Mouse (Mus musculus) heart, embryonic 16.5 days (tissue): ENCODE measurements around the gene Kif6. TPM values are rescaled to one million over a fixed set of nuclear protein-coding genes. Genes with fewer than 3 reads are reported as not detected.

Source experiments
- ATAC-seq: fragments of 200-750 bp; cut with Nextera tagmentation; replicated peaks from 2 replicates; pipeline ENCODE4 v1.8.0; 2017; ENCODE audit warnings: moderate number of reproducible peaks; ENCODE audit not compliant: insufficient read depth, low FRiP score; ENCODE audit errors: extremely low read depth
- H3K27ac ChIP-seq: fragments of 300-500 bp; sonication (generic); 2 replicates; pipeline ENCODE4 v1.5.1; 2014; ENCODE audit warnings: mild to moderate bottlenecking, low read length, control low read depth, moderate library complexity
- H3K27me3 ChIP-seq: fragments of 300-500 bp; sonication (generic); 2 replicates; pipeline ENCODE4 v1.6.1; 2014; ENCODE audit warnings: low read length, mixed read lengths; ENCODE audit not compliant: control insufficient read depth, insufficient read depth
- H3K36me3 ChIP-seq: fragments of 300-500 bp; sonication (generic); 2 replicates; pipeline ENCODE4 v1.6.1; 2014; ENCODE audit not compliant: control insufficient read depth, insufficient read depth
- H3K4me1 ChIP-seq: fragments of 300-500 bp; sonication (generic); 2 replicates; pipeline ENCODE4 v1.6.1; 2014; ENCODE audit warnings: low read length, mixed read lengths; ENCODE audit not compliant: control insufficient read depth, insufficient read depth
- H3K4me2 ChIP-seq: fragments of 300-500 bp; sonication (generic); 2 replicates; pipeline ENCODE4 v1.6.1; 2014; ENCODE audit warnings: low read depth, mild to moderate bottlenecking, control low read depth, low read length
- H3K4me3 ChIP-seq: fragments of 300-500 bp; sonication (generic); 2 replicates; pipeline ENCODE4 v1.5.1; 2014; ENCODE audit warnings: mild to moderate bottlenecking, control low read depth, low read length
- H3K9ac ChIP-seq: fragments of 300-500 bp; sonication (generic); 2 replicates; pipeline ENCODE4 v1.6.1; 2014; ENCODE audit warnings: low read length, control low read depth
- H3K9me3 ChIP-seq: fragments of 300-500 bp; sonication (generic); replicated peaks from 2 replicates; pipeline ENCODE4 v1.6.1; 2016; ENCODE audit warnings: low read length; ENCODE audit not compliant: control insufficient read depth
- WGBS: fragments of 180-500 bp; shearing (Covaris S2); extraction: QIAGEN DNeasy Blood & Tissue Kit; methylation state at CpG from one replicate; pipeline ENCODE4 v1.1.7; 2014; 5-methylcytosine and 5-hydroxymethylcytosine counted together
- polyA plus RNA-seq: library from polyadenylated mRNA; unstranded; fragments of >200 nt; fragmentation: Nextera tagmentation; extraction: Ambion mirVana; gene quantifications from 2 replicates; pipeline ENCODE4 v1.2.1, GENCODE M21; 2015

The Kif6 gene
- polyA plus RNA-seq, 1 experiment from 2014 or later = 2.7 TPM

DNA sequence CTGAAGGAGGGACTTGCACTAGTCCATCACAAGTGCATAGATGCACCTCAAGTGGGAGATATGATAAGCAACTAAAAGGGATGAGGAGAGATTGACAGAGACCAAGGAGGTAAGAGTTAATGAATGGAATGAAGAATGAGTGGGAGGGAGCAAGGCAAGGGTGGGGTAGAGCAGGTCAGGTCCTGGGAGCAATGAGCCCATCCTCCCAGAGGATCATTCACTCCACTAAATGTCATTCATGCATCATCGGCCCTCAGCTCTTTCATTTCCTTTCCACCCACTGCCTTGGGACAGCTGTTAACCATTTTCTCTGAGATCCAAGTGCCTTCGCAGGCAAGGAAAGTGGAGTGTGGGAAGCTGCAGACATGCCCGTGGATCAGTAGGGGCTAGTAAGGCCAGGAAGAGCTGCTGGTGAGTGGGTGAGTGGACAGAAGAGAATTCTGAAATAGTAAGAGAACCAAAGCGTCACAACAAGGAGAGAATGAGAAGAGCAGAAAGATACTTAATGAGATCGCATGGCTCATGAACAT, 95.2 kb downstream of the Kif6 start:
- no peaks in the 10 kb centered on the region for H3K27me3 ChIP-seq
- no peak overlapping the region for H3K27ac ChIP-seq
- WGBS = 82% methylated on average over 5 of the region's 5 CpGs
- no peak overlapping the region for H3K4me2 ChIP-seq
- H3K36me3 ChIP-seq = no peaks in the 10 kb centered on the region
- H3K9ac ChIP-seq = no peak overlapping the region
- H3K4me3 ChIP-seq = no peak overlapping the region
- ATAC-seq = no peak
- H3K4me1 ChIP-seq = no peaks in the 10 kb centered on the region
- no peaks in the 10 kb centered on the region for H3K9me3 ChIP-seq

DNA sequence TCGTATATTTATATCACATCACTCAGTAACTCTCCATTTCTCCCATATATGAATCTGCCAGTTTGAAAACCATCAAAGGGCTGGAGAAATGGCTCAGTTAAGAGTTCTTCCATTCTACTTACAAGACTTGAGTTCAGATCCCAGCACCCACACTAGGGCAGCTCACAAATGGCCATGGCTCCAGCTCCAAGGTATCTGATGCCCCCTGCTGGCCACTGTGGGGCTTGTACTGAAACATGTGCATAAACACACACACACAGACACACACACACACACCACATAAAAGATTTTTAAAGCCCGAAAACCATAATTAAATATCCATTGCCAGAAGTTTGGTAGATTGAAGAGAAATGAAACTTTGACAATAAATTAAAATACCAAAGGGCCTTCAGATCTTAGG, 111.3 kb downstream of the Kif6 start:
- Histone ChIP-seq H3K36me3 (no peaks in the 10 kb centered on the region), H3K9me3 (peaks cover 2% of the 10 kb centered on the region; the same call in 1 of the 2 replicates), H3K27ac (no peak overlapping the region), H3K9ac (no peak overlapping the region), H3K4me2 (no peak overlapping the region), H3K4me1 (no peaks in the 10 kb centered on the region), H3K27me3 (no peaks in the 10 kb centered on the region), H3K4me3 (no peak overlapping the region)
- no peak for ATAC-seq
- WGBS = 91% methylated on average over 2 of the region's 2 CpGs

DNA sequence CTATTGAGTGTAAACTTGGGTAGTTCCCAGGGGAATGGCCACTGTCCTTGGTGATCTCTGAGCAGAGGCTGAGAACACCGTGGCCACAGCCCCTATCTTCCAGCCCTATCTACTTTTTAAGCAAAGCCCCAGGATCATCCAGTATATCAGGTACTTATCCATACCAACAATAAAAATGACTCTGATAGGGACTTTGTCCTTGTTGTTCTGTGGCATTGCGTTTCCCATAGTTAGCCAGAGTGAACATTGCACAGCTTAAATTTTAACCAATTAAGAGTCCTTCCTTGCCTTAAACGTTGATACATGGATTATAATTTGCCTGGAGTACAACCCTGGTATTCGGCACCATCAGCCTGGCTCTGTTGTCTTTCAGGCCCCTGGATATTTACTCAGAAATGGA, 112.0 kb downstream of the Kif6 start:
- no peak for ATAC-seq
- no peaks in the 10 kb centered on the region for H3K27me3 ChIP-seq
- no peak overlapping the region for H3K4me3 ChIP-seq
- H3K4me2 ChIP-seq = no peak overlapping the region
- peaks cover 2% of the 10 kb centered on the region; the same call in 1 of the 2 replicates for H3K9me3 ChIP-seq
- H3K27ac ChIP-seq = no peak overlapping the region
- no peak overlapping the region for H3K9ac ChIP-seq
- WGBS = 76% methylated on average over 4 of the region's 4 CpGs
- no peaks in the 10 kb centered on the region for H3K4me1 ChIP-seq
- H3K36me3 ChIP-seq = no peaks in the 10 kb centered on the region

DNA sequence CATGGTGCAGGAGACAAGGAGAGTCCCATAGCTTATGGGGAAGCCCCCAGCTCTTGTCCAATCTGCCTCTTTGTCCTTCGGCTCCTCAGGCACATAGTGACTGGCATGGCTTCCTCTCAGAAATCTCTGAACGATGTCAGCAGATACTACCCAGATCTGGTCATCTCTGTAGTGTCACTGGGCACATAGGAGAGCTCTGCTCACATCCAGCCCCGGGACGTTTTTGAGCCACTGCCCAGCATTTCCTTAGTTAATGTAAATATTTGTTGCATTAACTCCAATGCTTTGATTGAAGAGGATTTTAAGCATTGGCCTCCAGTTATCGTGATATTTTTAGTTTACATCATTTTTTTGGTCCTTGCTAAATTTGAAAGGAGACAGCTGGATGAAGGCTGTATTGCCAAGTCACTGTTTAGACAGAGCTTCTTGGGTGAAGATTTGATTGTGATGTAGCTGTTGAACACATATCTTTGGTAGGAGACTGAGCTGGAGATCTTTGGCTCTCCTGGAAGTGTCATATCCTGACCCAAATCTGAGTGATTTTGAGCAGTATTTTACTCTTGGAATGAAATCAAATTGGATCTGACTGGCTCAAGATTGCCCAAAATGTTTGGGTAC, 112.6 kb downstream of the Kif6 start:
- Histone ChIP-seq H3K4me1 (0 out of 2 replicates have a peak, but pooled peaks cover 2% of the 10 kb centered on the region), H3K36me3 (no peaks in the 10 kb centered on the region), H3K4me2 (no peak overlapping the region), H3K9me3 (peaks cover 2% of the 10 kb centered on the region; the same call in 1 of the 2 replicates), H3K4me3 (no peak overlapping the region), H3K9ac (no peak overlapping the region), H3K27me3 (no peaks in the 10 kb centered on the region), H3K27ac (no peak overlapping the region)
- no peak for ATAC-seq
- WGBS = 63% methylated on average over 5 of the region's 5 CpGs

DNA sequence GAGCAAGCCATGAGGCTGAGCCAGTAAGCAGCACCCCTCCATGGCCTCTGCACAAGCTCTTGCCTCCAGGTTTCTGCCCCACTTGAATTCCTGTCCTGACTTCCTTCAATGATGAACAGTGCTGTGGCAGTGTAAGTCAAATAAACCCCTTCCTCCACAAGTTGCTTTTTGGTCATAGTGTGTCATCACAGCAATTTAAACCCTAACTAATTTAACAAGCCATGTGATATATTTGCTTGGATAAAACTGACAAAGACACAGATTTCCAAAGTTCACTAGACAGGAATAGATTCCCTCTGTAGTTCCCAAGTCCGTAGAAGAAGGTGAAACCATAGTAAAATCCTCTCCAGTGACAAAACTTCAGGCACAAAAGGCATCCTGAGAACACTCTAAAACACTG, 114.9 kb downstream of the Kif6 start:
- Histone ChIP-seq H3K9me3 (peaks cover 2% of the 10 kb centered on the region; the same call in 1 of the 2 replicates), H3K36me3 (no peaks in the 10 kb centered on the region), H3K27me3 (no peaks in the 10 kb centered on the region), H3K9ac (no peak overlapping the region), H3K27ac (no peak overlapping the region), H3K4me2 (no peak overlapping the region), H3K4me3 (no peak overlapping the region), H3K4me1 (0 out of 2 replicates have a peak, but pooled peaks cover 3% of the 10 kb centered on the region)
- 77% methylated on average over 1 of the region's 1 CpGs for WGBS
- no peak for ATAC-seq

DNA sequence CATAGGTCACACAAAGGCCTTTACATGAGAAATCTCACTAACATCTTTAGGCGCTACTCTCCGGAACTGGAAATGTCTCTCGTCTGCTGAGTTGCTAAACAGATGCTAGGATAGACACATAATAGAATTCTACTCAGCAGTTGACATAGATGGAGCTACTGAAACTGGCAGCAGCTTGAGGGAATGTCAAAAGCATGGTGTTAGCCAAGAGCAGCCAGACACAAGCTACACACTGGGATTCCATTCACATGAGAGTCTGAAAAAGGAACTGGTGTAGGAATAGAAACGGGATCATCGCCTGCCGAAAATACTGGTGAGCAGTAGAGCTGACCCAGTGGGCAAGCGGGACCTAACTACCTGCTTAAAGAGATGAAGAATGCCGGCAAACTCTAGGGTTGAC, 117.8 kb downstream of the Kif6 start:
- 77% methylated on average over 8 of the region's 8 CpGs for WGBS
- ATAC-seq = 0 out of 2 replicates have a peak, but pooled peaks have one; percentile 10
- Histone ChIP-seq H3K4me2 (no peak overlapping the region), H3K4me1 (peaks cover 4% of the 10 kb centered on the region; the same call in 1 of the 2 replicates), H3K4me3 (no peak overlapping the region), H3K36me3 (no peaks in the 10 kb centered on the region), H3K9me3 (no peaks in the 10 kb centered on the region; the same call in 1 of the 2 replicates), H3K27me3 (no peaks in the 10 kb centered on the region), H3K27ac (peak overlapping the region; percentile 39; the same call in 1 of the 2 replicates), H3K9ac (no peak overlapping the region)

DNA sequence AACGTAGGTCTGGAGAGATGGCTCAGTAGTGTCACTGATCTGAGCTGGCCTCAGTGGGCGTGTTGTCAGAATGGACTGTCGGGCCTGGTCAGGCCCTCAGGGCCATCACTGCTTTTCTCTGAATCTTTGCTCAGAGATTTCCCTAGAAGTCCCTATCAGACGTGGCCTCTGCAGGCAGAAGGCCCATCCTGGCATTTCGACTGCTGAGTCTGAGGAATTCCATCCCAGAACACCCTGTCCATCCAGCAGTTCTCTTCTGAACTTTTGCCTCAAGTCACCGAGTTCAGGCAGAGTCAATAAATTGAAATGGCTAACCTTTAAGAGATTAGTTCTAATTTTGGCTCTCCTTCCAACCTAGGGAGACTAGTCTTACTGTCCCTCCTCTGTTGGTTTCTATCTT, 119.1 kb downstream of the Kif6 start:
- Histone ChIP-seq H3K9me3 (no peaks in the 10 kb centered on the region; the same call in 1 of the 2 replicates), H3K36me3 (no peaks in the 10 kb centered on the region), H3K4me2 (no peak overlapping the region), H3K27ac (no peak overlapping the region), H3K9ac (no peak overlapping the region), H3K4me3 (no peak overlapping the region), H3K4me1 (peaks cover 17% of the 10 kb centered on the region), H3K27me3 (no peaks in the 10 kb centered on the region)
- 67% methylated on average over 6 of the region's 6 CpGs for WGBS
- ATAC-seq = no peak

DNA sequence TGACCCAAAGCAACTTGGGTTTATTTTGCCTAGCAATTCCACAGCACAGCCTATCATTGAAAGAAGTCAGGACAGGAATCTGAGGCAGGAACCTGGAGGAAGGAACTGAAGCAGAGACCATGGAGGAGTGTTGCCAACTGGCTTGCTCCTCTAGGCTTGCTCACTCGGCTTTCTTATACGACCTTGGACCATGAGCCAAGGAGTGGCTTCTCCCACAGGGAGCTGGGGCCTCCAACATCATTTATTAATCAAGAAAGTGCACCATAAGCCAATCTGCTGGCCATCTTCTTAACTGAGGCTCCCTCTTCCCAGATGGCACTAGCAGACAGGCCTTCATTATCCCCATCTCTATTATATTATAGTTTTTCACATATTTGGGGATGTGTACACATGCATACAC, 119.8 kb downstream of the Kif6 start:
- peaks cover 20% of the 10 kb centered on the region for H3K4me1 ChIP-seq
- no peaks in the 10 kb centered on the region for H3K27me3 ChIP-seq
- ATAC-seq = no peak
- H3K27ac ChIP-seq = no peak overlapping the region
- no peak overlapping the region for H3K4me3 ChIP-seq
- no peak overlapping the region for H3K4me2 ChIP-seq
- H3K9ac ChIP-seq = no peak overlapping the region
- H3K9me3 ChIP-seq = no peaks in the 10 kb centered on the region; the same call in 1 of the 2 replicates
- WGBS = 77% methylated on average over 2 of the region's 2 CpGs
- H3K36me3 ChIP-seq = no peaks in the 10 kb centered on the region

DNA sequence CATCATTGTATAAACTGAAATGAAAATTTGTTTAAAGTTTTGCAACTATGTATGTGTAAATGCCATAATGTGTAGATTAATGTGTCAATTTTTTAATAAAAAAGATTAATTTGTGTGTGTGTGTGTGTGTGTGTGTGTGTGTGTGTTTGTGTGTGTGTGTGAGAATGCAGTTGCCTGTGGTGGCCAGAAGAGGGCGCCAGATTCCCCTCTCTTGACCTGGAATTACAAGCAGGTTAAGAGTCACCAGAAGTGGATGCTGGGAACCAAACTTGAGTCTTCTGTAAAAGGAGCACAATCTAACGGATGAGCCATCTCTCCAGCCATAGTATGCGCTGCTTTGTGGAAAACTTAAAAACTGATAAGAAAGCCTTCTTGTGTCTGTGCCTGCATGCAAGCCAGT, 121.4 kb downstream of the Kif6 start:
- no peak for ATAC-seq
- no peaks in the 10 kb centered on the region; the same call in 1 of the 2 replicates for H3K9me3 ChIP-seq
- H3K4me3 ChIP-seq = no peak overlapping the region
- H3K4me2 ChIP-seq = no peak overlapping the region
- H3K27ac ChIP-seq = no peak overlapping the region
- no peaks in the 10 kb centered on the region for H3K27me3 ChIP-seq
- no peak overlapping the region for H3K9ac ChIP-seq
- H3K36me3 ChIP-seq = no peaks in the 10 kb centered on the region
- WGBS = 67% methylated on average over 3 of the region's 3 CpGs
- peaks cover 22% of the 10 kb centered on the region for H3K4me1 ChIP-seq
